Mouse (Mus musculus): ENCODE data around the gene Csf2ra. TPM values are rescaled to one million over a fixed set of nuclear protein-coding genes. Genes with fewer than 3 reads are reported as not detected.
"Not testable (repeated sequence)": the region's sequence is repeated elsewhere in the genome, so short reads cannot be mapped to it uniquely, and the experiment has no call there.

Gene Csf2ra
- polyA plus RNA-seq, 1 experiment from 2014 or later = 41.9 TPM

DNA sequence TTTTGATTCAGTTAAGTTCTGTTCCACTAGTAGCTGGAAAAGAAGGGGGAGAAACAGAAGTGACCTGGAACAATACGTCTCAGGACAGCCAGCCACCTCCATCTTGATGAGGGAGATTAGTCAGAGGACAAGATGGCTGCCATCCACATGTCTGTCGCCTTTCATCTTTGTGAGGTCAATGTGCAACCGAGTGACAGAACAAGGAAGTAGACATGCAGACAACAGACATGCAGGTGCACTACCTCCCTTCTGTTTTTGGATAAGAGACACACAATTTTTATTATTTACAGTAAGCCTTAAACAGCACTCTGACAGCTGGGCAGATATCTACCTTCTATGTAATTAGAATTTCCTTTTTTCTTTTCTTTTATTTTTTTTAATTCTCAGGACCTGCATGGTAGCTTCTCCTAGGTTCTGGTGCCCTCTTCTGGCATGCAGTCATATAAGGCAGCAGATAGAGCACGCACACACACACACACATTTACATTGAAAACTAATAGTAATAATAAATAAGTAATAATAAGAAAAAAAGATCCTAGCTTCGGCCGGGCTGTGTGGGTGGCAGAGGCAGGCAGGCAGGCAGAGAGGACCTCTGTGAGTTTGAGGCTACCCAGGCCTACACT lies 4.4 kb downstream of the Csf2ra start:
- Histone ChIP-seq H3K36me3 (no peaks in the 10 kb centered on the region), H3K4me2 (replicated peaks) (no peak overlapping the region)

DNA sequence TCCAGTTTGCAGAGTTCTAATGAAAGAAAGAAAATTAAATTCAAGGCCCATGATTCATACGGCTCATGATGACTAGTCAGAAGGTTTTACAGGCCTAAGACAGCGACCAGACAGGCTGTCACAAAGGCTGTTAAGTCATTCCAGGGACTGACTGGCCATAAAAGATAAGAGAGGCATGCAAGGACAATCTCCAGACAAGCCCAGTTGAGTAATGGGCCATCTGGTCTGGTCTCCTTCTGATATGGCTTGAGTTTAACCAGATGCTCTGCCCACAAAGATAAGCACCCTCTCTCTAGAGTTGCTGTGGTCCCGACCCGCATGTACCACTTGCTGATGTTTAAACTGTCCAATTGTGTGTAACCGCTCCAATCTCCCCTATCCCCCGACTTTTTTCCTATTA lies 20.7 kb downstream of the Csf2ra start:
- not testable (repeated sequence) for H3K4me3 ChIP-seq (replicated peaks)

More for the DNA sequence above, 4.4 kb downstream of the Csf2ra start:
- no peak overlapping the region for H3K9ac ChIP-seq
- no peaks in the 10 kb centered on the region for H3K9me3 ChIP-seq (replicated peaks)
- H3K27me3 ChIP-seq = no peaks in the 10 kb centered on the region
- H3K27ac ChIP-seq (replicated peaks) = no peak overlapping the region
- peaks cover 20% of the 10 kb centered on the region for H3K4me1 ChIP-seq
- H3K4me3 ChIP-seq (replicated peaks) = no peak overlapping the region
- ATAC-seq (ENCODE audit: insufficient number of reproducible peaks, low FRiP score, low TSS enrichment, low read depth) = no peak
- 89% methylated on average over 6 of the region's 6 CpGs for WGBS

DNA sequence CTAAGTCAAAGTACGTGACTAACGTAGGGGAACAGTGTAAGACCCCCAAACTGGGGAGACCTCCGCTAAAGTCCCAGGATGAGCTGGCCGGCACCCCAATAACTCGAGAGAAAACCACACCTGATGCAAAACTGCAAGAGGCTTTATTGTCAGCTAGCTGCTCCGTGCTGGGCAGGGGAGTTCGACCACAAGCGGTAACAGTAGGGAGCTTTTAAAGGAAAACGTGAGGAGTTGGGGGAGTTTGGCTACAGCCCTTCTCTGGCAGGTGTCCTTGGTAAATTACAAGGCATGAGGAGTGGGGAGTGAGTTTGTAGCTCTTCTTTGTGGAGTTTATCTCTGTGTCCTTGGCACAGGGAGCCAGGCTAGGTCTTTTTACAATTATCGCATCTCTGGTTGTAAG lies 28.4 kb downstream of the Csf2ra start:
- WGBS = 12% methylated on average over 10 of the region's 10 CpGs
- Histone ChIP-seq H3K4me1 (no peaks in the 10 kb centered on the region), H3K9ac (no peak overlapping the region), H3K36me3 (no peaks in the 10 kb centered on the region), H3K4me2 (replicated peaks) (no peak overlapping the region), H3K9me3 (replicated peaks) (no peaks in the 10 kb centered on the region), H3K27ac (replicated peaks) (no peak overlapping the region), H3K4me3 (replicated peaks) (no peak overlapping the region), H3K27me3 (no peaks in the 10 kb centered on the region)
- no peak for ATAC-seq (ENCODE audit: insufficient number of reproducible peaks, low FRiP score, low TSS enrichment, low read depth)

More for the DNA sequence above, 20.7 kb downstream of the Csf2ra start:
- not testable (repeated sequence) for ATAC-seq (ENCODE audit: insufficient number of reproducible peaks, low FRiP score, low TSS enrichment, low read depth); H3K9me3 ChIP-seq (replicated peaks); H3K4me1 ChIP-seq; H3K9ac ChIP-seq; H3K27me3 ChIP-seq; H3K27ac ChIP-seq (replicated peaks); H3K36me3 ChIP-seq; H3K4me2 ChIP-seq (replicated peaks)
- WGBS = 84% methylated on average over 6 of the region's 6 CpGs

DNA sequence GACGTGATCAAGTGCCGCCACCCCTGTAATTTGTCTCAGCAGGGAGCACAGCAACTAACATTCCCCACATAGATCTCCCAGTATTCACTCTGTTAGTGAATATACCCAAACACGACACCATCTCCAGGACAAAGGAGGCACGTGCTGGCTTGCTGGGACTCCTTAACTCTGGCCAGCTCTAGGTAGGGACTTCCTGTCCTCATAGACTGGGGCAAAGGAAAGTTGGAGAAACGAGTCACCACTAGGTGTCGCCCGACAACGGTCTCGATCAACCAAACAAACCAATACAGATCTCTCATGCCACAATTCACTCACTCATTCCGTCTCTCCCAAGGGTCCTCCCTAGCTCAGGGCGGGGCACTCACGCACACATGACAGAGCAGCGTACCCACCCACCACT lies 28.9 kb downstream of the Csf2ra start:
- H3K4me3 ChIP-seq (replicated peaks) = no peak overlapping the region
- no peaks in the 10 kb centered on the region for H3K27me3 ChIP-seq
- no peak overlapping the region for H3K4me2 ChIP-seq (replicated peaks)
- WGBS = 12% methylated on average over 13 of the region's 13 CpGs
- H3K4me1 ChIP-seq = no peaks in the 10 kb centered on the region
- no peaks in the 10 kb centered on the region for H3K36me3 ChIP-seq
- no peak overlapping the region for H3K9ac ChIP-seq
- H3K9me3 ChIP-seq (replicated peaks) = no peaks in the 10 kb centered on the region
- no peak overlapping the region for H3K27ac ChIP-seq (replicated peaks)
- no peak for ATAC-seq (ENCODE audit: insufficient number of reproducible peaks, low FRiP score, low TSS enrichment, low read depth)

DNA sequence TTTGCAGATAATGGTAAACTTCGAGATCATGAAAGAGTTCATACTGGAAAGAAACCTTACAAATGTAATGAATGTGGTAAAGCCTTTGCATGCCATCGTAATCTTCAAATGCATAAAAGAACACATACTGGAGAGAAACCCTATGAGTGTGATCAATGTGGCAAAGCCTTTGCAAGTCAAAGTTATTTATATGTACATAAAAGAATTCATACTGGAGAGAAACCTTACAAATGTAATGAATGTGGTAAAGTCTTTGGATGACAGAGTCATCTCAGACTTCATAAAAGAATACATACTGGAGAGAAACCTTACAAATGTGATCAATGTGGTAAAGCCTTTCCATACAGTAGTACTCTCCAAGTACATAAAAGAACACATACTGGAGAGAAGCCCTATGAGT lies 44.6 kb downstream of the Csf2ra start, which contains the start of gene Gm6020:
Gene Gm6020 (plus strand): TSS at position 301 of the 400 bp plus-strand sequence.
- 76% methylated on average over 2 of the region's 2 CpGs for WGBS
- ATAC-seq (ENCODE audit: insufficient number of reproducible peaks, low FRiP score, low TSS enrichment, low read depth); H3K4me3 ChIP-seq (replicated peaks): not testable (repeated sequence)

DNA sequence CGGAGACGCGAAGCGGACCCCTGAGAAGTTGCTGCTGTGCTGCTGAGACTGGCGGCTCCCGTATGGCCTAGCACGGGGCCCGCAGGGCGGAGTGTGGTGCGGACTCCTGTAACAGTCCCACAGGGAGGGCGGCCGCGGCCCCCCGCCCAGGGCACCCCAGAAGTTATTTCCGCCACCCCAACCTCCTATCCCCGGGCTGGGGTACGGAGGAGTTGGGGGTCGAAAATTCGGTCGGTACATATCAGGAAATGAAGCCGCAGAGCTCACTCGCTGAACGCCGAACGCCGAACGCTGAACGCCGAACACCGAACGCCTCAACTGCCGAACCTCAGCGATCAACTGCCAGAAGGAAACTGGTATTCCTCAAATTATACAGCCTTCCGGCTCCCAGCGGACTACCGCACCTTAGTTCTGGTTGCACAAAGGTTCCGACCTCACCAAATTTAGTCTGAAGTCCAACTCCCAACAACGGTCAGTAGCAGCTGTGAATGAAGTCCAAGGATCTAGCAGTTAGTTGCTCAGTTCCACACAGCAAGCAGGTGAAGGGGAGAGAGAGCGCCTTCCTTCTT lies 52.4 kb downstream of the Csf2ra start, which contains the start of gene Gm7102:
Gene Gm7102 (minus strand): TSS at position 554 of the 569 bp plus-strand sequence.
- no peaks in the 10 kb centered on the region for H3K4me1 ChIP-seq
- peak within 1 kb of the TSS; percentile 44 for H3K4me2 ChIP-seq (replicated peaks)
- H3K9me3 ChIP-seq (replicated peaks) = no peaks in the 10 kb centered on the region
- no peak for ATAC-seq (ENCODE audit: insufficient number of reproducible peaks, low FRiP score, low TSS enrichment, low read depth)
- no peaks in the 10 kb centered on the region for H3K36me3 ChIP-seq
- H3K27ac ChIP-seq (replicated peaks) = no peak within 1 kb of the TSS
- H3K27me3 ChIP-seq = no peaks in the 10 kb centered on the region
- H3K9ac ChIP-seq = no peak within 1 kb of the TSS
- 25% methylated on average over 39 of the region's 39 CpGs for WGBS
- peak within 1 kb of the TSS; percentile 28 for H3K4me3 ChIP-seq (replicated peaks)

More for the DNA sequence above, 44.6 kb downstream of the Csf2ra start, which contains the start of gene Gm6020:
- not testable (repeated sequence) for H3K27me3 ChIP-seq; H3K27ac ChIP-seq (replicated peaks); H3K9ac ChIP-seq; H3K4me2 ChIP-seq (replicated peaks); H3K4me1 ChIP-seq; H3K36me3 ChIP-seq; H3K9me3 ChIP-seq (replicated peaks)

Other genes starting within 250 kb of the Csf2ra start
- 44.7 and 44.8 TPM in 2 replicates for gene Zfp950, start 87.6 kb downstream of the Csf2ra start, polyA plus RNA-seq (2015; fragmentation: Nextera tagmentation; extraction: Ambion mirVana)
- gene Gm7102, start 52.1 kb downstream of the Csf2ra start, polyA plus RNA-seq (2015; fragmentation: Nextera tagmentation; extraction: Ambion mirVana) = 0.12 and 0.19 TPM in 2 replicates
- gene Gm6020, start 44.5 kb downstream of the Csf2ra start, polyA plus RNA-seq (2015; fragmentation: Nextera tagmentation; extraction: Ambion mirVana) = not detected in 2 replicates
- not detected in 2 replicates for gene Gm21060, start 68.6 kb upstream of the Csf2ra start, polyA plus RNA-seq (2015; fragmentation: Nextera tagmentation; extraction: Ambion mirVana)

Data from embryonic facial prominence, embryonic 15.5 days (tissue).